Mouse (Mus musculus): ENCODE results near the gene Chid1. TPM values are rescaled to one million over a fixed set of nuclear protein-coding genes. Genes with fewer than 3 reads are reported as not detected.
"Not testable (repeated sequence)": the region's sequence is repeated elsewhere in the genome, so short reads cannot be mapped to it uniquely, and the experiment has no call there.

The Chid1 gene
- total and polyA plus RNA-seq, 2 experiments from 2014 or later = 17.7 to 23.5 TPM

DNA sequence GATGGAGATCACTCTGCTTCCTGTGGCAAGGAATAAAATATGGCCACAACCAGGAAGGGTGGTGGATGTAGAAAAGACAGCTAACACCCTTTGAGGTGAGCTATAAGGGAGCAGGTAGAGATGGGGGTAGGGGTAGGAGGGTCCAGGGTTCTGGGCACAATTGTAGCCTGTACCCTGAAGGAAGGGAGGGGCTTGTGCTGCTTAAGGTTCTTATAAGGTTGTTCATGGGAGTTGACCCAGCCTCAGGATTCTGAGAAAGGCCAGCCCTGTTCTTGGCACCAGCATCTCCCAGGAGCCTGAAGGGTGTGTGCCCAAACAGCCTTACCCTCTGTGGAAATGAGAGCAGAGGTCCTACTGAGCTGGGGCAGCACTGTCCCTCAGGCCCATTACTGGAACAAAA, 87.7 kb downstream of the Chid1 start:
- no peak overlapping the region for H3K4me3 ChIP-seq (ENCODE audit: low read depth, low read length)
- no peak overlapping the region for H3K4me2 ChIP-seq (ENCODE audit: low read depth, low read length)
- DNase-seq (ENCODE audit: low spot score) (no peak), ATAC-seq (ENCODE audit: insufficient read depth, low read depth) (no peak)
- no peak overlapping the region for H3K9ac ChIP-seq (replicated peaks; ENCODE audit: low read depth, low read length)
- peaks cover 25% of the 10 kb centered on the region for H3K36me3 ChIP-seq (replicated peaks; ENCODE audit: control insufficient read depth, insufficient read depth, low read length)
- no peaks in the 10 kb centered on the region for H3K9me3 ChIP-seq (replicated peaks; ENCODE audit: control insufficient read depth, low read length)
- TF ChIP-seq CTCF (IDR thresholded peaks at IDR 0.05; ENCODE audit: low read depth) (no peak), EP300 (IDR thresholded peaks at IDR 0.05; ENCODE audit: low read depth) (no peak)
- H3K4me1 ChIP-seq (ENCODE audit: control insufficient read depth, insufficient read depth) = peaks cover 24% of the 10 kb centered on the region
- no peaks in the 10 kb centered on the region for H3K27me3 ChIP-seq (ENCODE audit: control insufficient read depth, insufficient read depth, low read length)
- H3K27ac ChIP-seq (ENCODE audit: low read depth) = no peak overlapping the region

DNA sequence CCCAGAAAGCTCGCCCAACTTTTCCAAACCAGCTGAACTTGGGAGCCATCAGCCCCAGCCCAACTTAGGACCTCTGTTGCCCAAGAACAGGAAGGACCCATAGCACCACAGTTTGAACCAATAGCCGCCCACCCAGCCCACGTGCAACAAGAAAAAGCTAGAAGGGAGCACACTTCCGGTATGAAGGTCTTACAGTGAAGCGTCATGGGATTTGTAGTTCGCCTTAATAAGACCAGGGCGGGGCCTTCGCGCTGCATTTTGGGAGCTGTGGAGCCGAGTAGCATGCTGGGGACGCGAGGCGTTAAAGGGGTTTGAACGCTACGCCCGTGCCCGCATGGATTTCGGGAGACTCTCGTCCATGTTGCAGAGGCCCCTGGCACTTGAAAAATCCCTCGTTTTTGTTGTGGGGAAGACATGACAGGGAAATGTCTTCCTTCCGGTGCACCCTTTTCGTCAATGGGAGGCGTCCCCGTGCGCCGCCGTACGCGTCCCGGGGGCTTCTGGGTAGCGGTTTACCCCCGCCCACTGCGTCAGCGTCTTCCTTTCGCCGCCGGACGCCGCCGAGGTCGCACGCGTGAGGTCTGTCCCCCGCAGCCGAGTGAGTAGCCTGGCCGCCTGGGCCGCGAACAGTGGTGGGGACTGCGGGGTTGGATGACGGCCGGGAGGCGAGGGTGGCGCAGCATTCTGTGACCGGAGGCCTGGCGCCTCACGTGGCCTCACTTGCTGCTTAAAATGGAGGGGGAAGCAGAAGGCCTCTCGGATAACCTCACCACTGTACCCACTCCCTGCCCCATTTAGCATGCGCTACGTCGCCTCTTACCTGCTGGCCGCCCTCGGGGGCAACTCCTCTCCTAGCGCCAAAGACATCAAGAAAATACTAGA, 92.3 kb downstream of the Chid1 start, which contains the start of gene Rplp2:
TSS of gene Rplp2 (plus strand) at position 261 of the 882 bp plus-strand sequence.
- Histone ChIP-seq H3K27ac (ENCODE audit: low read depth) (peak within 1 kb of the TSS; percentile 89), H3K4me2 (ENCODE audit: low read depth, low read length) (peak within 1 kb of the TSS; percentile 71), H3K36me3 (replicated peaks; ENCODE audit: control insufficient read depth, insufficient read depth, low read length) (peaks cover 25% of the 10 kb centered on the region), H3K9ac (replicated peaks; ENCODE audit: low read depth, low read length) (peak within 1 kb of the TSS; percentile 82), H3K9me3 (replicated peaks; ENCODE audit: control insufficient read depth, low read length) (no peaks in the 10 kb centered on the region), H3K27me3 (ENCODE audit: control insufficient read depth, insufficient read depth, low read length) (no peaks in the 10 kb centered on the region), H3K4me1 (ENCODE audit: control insufficient read depth, insufficient read depth) (peaks cover 20% of the 10 kb centered on the region), H3K4me3 (ENCODE audit: low read depth, low read length) (peak within 1 kb of the TSS; percentile 71)
- peak; percentile 94 for DNase-seq (ENCODE audit: low spot score)
- WGBS = under 1% methylated on average over 63 of the region's 63 CpGs
- ATAC-seq (ENCODE audit: insufficient read depth, low read depth) = peak; percentile 91
- TF ChIP-seq EP300 (IDR thresholded peaks at IDR 0.05; ENCODE audit: low read depth) (peak; percentile 94), CTCF (IDR thresholded peaks at IDR 0.05; ENCODE audit: low read depth) (no peak)

- H3K4me3 ChIP-seq (ENCODE audit: low read depth, low read length) = peak overlapping the region; percentile 71; the same call in 1 of the 2 replicates
- ATAC-seq (ENCODE audit: insufficient read depth, low read depth); H3K27ac ChIP-seq (ENCODE audit: low read depth); H3K9ac ChIP-seq (replicated peaks; ENCODE audit: low read depth, low read length); H3K9me3 ChIP-seq (replicated peaks; ENCODE audit: control insufficient read depth, low read length); H3K4me2 ChIP-seq (ENCODE audit: low read depth, low read length); DNase-seq (ENCODE audit: low spot score); H3K27me3 ChIP-seq (ENCODE audit: control insufficient read depth, insufficient read depth, low read length): not testable (repeated sequence)
- peaks cover 20% of the 10 kb centered on the region for H3K4me1 ChIP-seq (ENCODE audit: control insufficient read depth, insufficient read depth)
- 66% methylated on average over 3 of the region's 3 CpGs for WGBS
- H3K36me3 ChIP-seq (replicated peaks; ENCODE audit: control insufficient read depth, insufficient read depth, low read length) = peaks cover 19% of the 10 kb centered on the region
Measured at GRCm38 (mm10) chr7:141446374-141446773, 93.3 kb downstream of the Chid1 start.

DNA sequence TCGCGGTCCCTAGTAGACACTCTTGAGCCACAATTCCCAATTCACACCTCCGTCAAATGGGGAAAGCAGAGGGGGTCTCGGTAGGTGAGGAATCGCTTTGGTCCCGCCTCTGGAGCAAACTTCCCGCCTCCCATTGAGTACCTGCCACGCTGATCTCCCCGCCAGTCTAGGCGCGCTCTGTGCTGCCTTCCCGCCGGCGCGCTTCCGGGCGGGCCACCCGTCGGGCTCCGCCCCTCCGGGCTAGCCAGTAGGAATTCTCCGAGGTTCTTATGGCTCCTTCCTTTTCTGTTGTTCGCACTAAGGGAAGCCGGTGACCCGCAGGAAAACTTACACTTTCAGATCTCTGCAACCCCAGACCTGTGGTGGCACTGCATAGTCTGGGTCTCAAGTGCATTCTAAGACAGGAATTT, 95.8 kb downstream of the Chid1 start, which contains the start of gene Pidd1:
TSS of gene Pidd1 (minus strand) at position 198 of the 410 bp plus-strand sequence.
- peak within 1 kb of the TSS; percentile 91 for H3K4me2 ChIP-seq (ENCODE audit: low read depth, low read length)
- peak within 1 kb of the TSS; percentile 39 for H3K9ac ChIP-seq (replicated peaks; ENCODE audit: low read depth, low read length)
- no peaks in the 10 kb centered on the region for H3K27me3 ChIP-seq (ENCODE audit: control insufficient read depth, insufficient read depth, low read length)
- peak within 1 kb of the TSS; percentile 70 for H3K27ac ChIP-seq (ENCODE audit: low read depth)
- ATAC-seq (ENCODE audit: insufficient read depth, low read depth) (peak; percentile 51), DNase-seq (ENCODE audit: low spot score) (peak; percentile 82)
- H3K4me1 ChIP-seq (ENCODE audit: control insufficient read depth, insufficient read depth) = peaks cover 22% of the 10 kb centered on the region
- peaks cover 5% of the 10 kb centered on the region for H3K36me3 ChIP-seq (replicated peaks; ENCODE audit: control insufficient read depth, insufficient read depth, low read length)
- WGBS = 0% methylated on average over 25 of the region's 25 CpGs
- TF ChIP-seq EP300 (IDR thresholded peaks at IDR 0.05; ENCODE audit: low read depth) = no peak
- no peak for TF ChIP-seq CTCF (IDR thresholded peaks at IDR 0.05; ENCODE audit: low read depth)
- peak within 1 kb of the TSS; percentile 55 for H3K4me3 ChIP-seq (ENCODE audit: low read depth, low read length)
- H3K9me3 ChIP-seq (replicated peaks; ENCODE audit: control insufficient read depth, low read length) = no peaks in the 10 kb centered on the region

Other genes starting within 250 kb of the Chid1 start
- gene Drd4, start 247.9 kb downstream of the Chid1 start, total RNA-seq (2014; rRNA removed; ENCODE audit: low replicate concordance) = not detected in 2 replicates
- gene Drd4, start 247.9 kb downstream of the Chid1 start, polyA plus RNA-seq (2015; fragmentation: Nextera tagmentation; extraction: Ambion mirVana) = 0.07 TPM in 1 of 2 replicates, not detected in the other
- 26.4 and 30.6 TPM in 2 replicates for gene Deaf1, start 212.2 kb downstream of the Chid1 start, total RNA-seq (2014; rRNA removed; ENCODE audit: low replicate concordance)
- 21.2 and 22.0 TPM in 2 replicates for gene Deaf1, start 212.2 kb downstream of the Chid1 start, polyA plus RNA-seq (2015; fragmentation: Nextera tagmentation; extraction: Ambion mirVana)
- 23.6 and 33.0 TPM in 2 replicates for gene Tmem80, start 212.1 kb downstream of the Chid1 start, total RNA-seq (2014; rRNA removed; ENCODE audit: low replicate concordance)
- gene Tmem80, start 212.1 kb downstream of the Chid1 start, polyA plus RNA-seq (2015; fragmentation: Nextera tagmentation; extraction: Ambion mirVana) = 29.8 and 29.9 TPM in 2 replicates
- gene Eps8l2, start 201.0 kb downstream of the Chid1 start, total RNA-seq (2014; rRNA removed; ENCODE audit: low replicate concordance) = 2.7 and 8.9 TPM in 2 replicates
- 0.67 and 0.69 TPM in 2 replicates for gene Eps8l2, start 201.0 kb downstream of the Chid1 start, polyA plus RNA-seq (2015; fragmentation: Nextera tagmentation; extraction: Ambion mirVana)
- 151 and 173 TPM in 2 replicates for gene Taldo1, start 147.7 kb downstream of the Chid1 start, total RNA-seq (2014; rRNA removed; ENCODE audit: low replicate concordance)
- gene Taldo1, start 147.7 kb downstream of the Chid1 start, polyA plus RNA-seq (2015; fragmentation: Nextera tagmentation; extraction: Ambion mirVana) = 225 and 238 TPM in 2 replicates
- 29.4 and 32.7 TPM in 2 replicates for gene Gatd1, start 125.7 kb downstream of the Chid1 start, total RNA-seq (2014; rRNA removed; ENCODE audit: low replicate concordance)
- 19.9 and 24.2 TPM in 2 replicates for gene Gatd1, start 125.7 kb downstream of the Chid1 start, polyA plus RNA-seq (2015; fragmentation: Nextera tagmentation; extraction: Ambion mirVana)
- 0.27 and 3.2 TPM in 2 replicates for gene Cend1, start 110.4 kb downstream of the Chid1 start, total RNA-seq (2014; rRNA removed; ENCODE audit: low replicate concordance)
- 1.7 and 1.8 TPM in 2 replicates for gene Cend1, start 110.4 kb downstream of the Chid1 start, polyA plus RNA-seq (2015; fragmentation: Nextera tagmentation; extraction: Ambion mirVana)
- 9.7 and 17.7 TPM in 2 replicates for gene Slc25a22, start 102.0 kb downstream of the Chid1 start, total RNA-seq (2014; rRNA removed; ENCODE audit: low replicate concordance)
- gene Slc25a22, start 102.0 kb downstream of the Chid1 start, polyA plus RNA-seq (2015; fragmentation: Nextera tagmentation; extraction: Ambion mirVana) = 11.8 and 13.1 TPM in 2 replicates
- gene Pidd1, start 95.8 kb downstream of the Chid1 start, total RNA-seq (2014; rRNA removed; ENCODE audit: low replicate concordance) = 0.15 and 2.0 TPM in 2 replicates
- 1.7 and 2.3 TPM in 2 replicates for gene Pidd1, start 95.8 kb downstream of the Chid1 start, polyA plus RNA-seq (2015; fragmentation: Nextera tagmentation; extraction: Ambion mirVana)
- gene Rplp2, start 92.5 kb downstream of the Chid1 start, total RNA-seq (2014; rRNA removed; ENCODE audit: low replicate concordance) = 302 and 309 TPM in 2 replicates
- gene Rplp2, start 92.5 kb downstream of the Chid1 start, polyA plus RNA-seq (2015; fragmentation: Nextera tagmentation; extraction: Ambion mirVana) = 880 and 926 TPM in 2 replicates
- 47.9 and 63.8 TPM in 2 replicates for gene Pnpla2, start 84.7 kb downstream of the Chid1 start, total RNA-seq (2014; rRNA removed; ENCODE audit: low replicate concordance)
- 157 and 159 TPM in 2 replicates for gene Pnpla2, start 84.7 kb downstream of the Chid1 start, polyA plus RNA-seq (2015; fragmentation: Nextera tagmentation; extraction: Ambion mirVana)
- gene Cracr2b, start 78.8 kb downstream of the Chid1 start, total RNA-seq (2014; rRNA removed; ENCODE audit: low replicate concordance) = 6.2 and 134 TPM in 2 replicates
- 23.9 and 24.2 TPM in 2 replicates for gene Cracr2b, start 78.8 kb downstream of the Chid1 start, polyA plus RNA-seq (2015; fragmentation: Nextera tagmentation; extraction: Ambion mirVana)
- 288 and 323 TPM in 2 replicates for gene Cd151, start 72.5 kb downstream of the Chid1 start, total RNA-seq (2014; rRNA removed; ENCODE audit: low replicate concordance)
- gene Cd151, start 72.5 kb downstream of the Chid1 start, polyA plus RNA-seq (2015; fragmentation: Nextera tagmentation; extraction: Ambion mirVana) = 37.8 and 39.7 TPM in 2 replicates
- 17.4 and 32.3 TPM in 2 replicates for gene Polr2l, start 64.7 kb downstream of the Chid1 start, total RNA-seq (2014; rRNA removed; ENCODE audit: low replicate concordance)
- gene Polr2l, start 64.7 kb downstream of the Chid1 start, polyA plus RNA-seq (2015; fragmentation: Nextera tagmentation; extraction: Ambion mirVana) = 77.6 and 81.3 TPM in 2 replicates
- 84.2 and 87.8 TPM in 2 replicates for gene Tspan4, start 64.6 kb downstream of the Chid1 start, total RNA-seq (2014; rRNA removed; ENCODE audit: low replicate concordance)
- gene Tspan4, start 64.6 kb downstream of the Chid1 start, polyA plus RNA-seq (2015; fragmentation: Nextera tagmentation; extraction: Ambion mirVana) = 72.2 and 72.3 TPM in 2 replicates
- gene Ap2a2, start 22.3 kb upstream of the Chid1 start, total RNA-seq (2014; rRNA removed; ENCODE audit: low replicate concordance) = 60.4 and 63.3 TPM in 2 replicates
- gene Ap2a2, start 22.3 kb upstream of the Chid1 start, polyA plus RNA-seq (2015; fragmentation: Nextera tagmentation; extraction: Ambion mirVana) = 28.7 and 30.6 TPM in 2 replicates
- gene Muc6, start 115.5 kb upstream of the Chid1 start, total RNA-seq (2014; rRNA removed; ENCODE audit: low replicate concordance) = not detected in 2 replicates
- 0.03 and 0.04 TPM in 2 replicates for gene Muc6, start 115.5 kb upstream of the Chid1 start, polyA plus RNA-seq (2015; fragmentation: Nextera tagmentation; extraction: Ambion mirVana)
- gene Muc2, start 150.5 kb upstream of the Chid1 start, total RNA-seq (2014; rRNA removed; ENCODE audit: low replicate concordance) = 1.7 TPM in 1 of 2 replicates, not detected in the other
- gene Muc2, start 150.5 kb upstream of the Chid1 start, polyA plus RNA-seq (2015; fragmentation: Nextera tagmentation; extraction: Ambion mirVana) = not detected in 2 replicates
- gene Muc5ac, start 249.1 kb upstream of the Chid1 start, total RNA-seq (2014; rRNA removed; ENCODE audit: low replicate concordance) = 0.04 TPM in 1 of 2 replicates, not detected in the other
- gene Muc5ac, start 249.1 kb upstream of the Chid1 start, polyA plus RNA-seq (2015; fragmentation: Nextera tagmentation; extraction: Ambion mirVana) = 0.01 TPM in 1 of 2 replicates, not detected in the other